Mouse (Mus musculus) CH12.LX (cell line): ENCODE data around the gene Fryl.

Experiments used
- CTCF ChIP-seq, 2 experiments: IDR thresholded peaks in 1 of 2; conservative IDR thresholded peaks in 1 of 2; 2 replicates each; pipeline ENCODE4 v1.5.1; 2011 to 2012; ENCODE audit warnings: low read depth in 2 of 2, low read length in 2 of 2, improper control_type of control experiment in 1 of 2, inconsistent platforms in 1 of 2, mild to moderate bottlenecking in 1 of 2, moderate library complexity in 1 of 2
- E2F4 ChIP-seq: IDR thresholded peaks from 2 replicates; pipeline ENCODE4 v1.6.1; 2011; ENCODE audit warnings: low read depth, low read length, improper control_type of control experiment; ENCODE audit not compliant: insufficient replicate concordance
- GABPA ChIP-seq: IDR thresholded peaks from 2 replicates; pipeline ENCODE4 v1.6.1; 2012; ENCODE audit warnings: low read depth, low read length, improper control_type of control experiment, inconsistent platforms; ENCODE audit not compliant: insufficient replicate concordance
- HCFC1 ChIP-seq: IDR thresholded peaks from 2 replicates; pipeline ENCODE4 v1.6.1; 2012; ENCODE audit warnings: low read depth, mild to moderate bottlenecking, inconsistent platforms, low read length, improper control_type of control experiment
- MAX ChIP-seq: IDR thresholded peaks from 2 replicates; pipeline ENCODE4 v1.6.1; 2011; ENCODE audit warnings: low read length, improper control_type of control experiment
- NELFE ChIP-seq: IDR thresholded peaks from 2 replicates; pipeline ENCODE4 v1.6.1; 2011; ENCODE audit warnings: low read depth, low read length, improper control_type of control experiment
- POLR2A ChIP-seq: IDR thresholded peaks from 2 replicates; pipeline ENCODE4 v1.6.1; 2011; ENCODE audit warnings: low read depth, mild to moderate bottlenecking, improper control_type of control experiment, low read length
- USF1 ChIP-seq: IDR thresholded peaks from 2 replicates; pipeline ENCODE4 v1.6.1; 2014; ENCODE audit warnings: low read depth, mild to moderate bottlenecking, inconsistent platforms, low read length, improper control_type of control experiment
- ZC3H11A ChIP-seq: IDR thresholded peaks from 2 replicates; pipeline ENCODE4 v1.6.1; 2012; ENCODE audit warnings: low read depth, mild to moderate bottlenecking, inconsistent platforms, low read length, improper control_type of control experiment

GRCm38 (mm10) chr5:73194083-73194570 is 62.3 kb downstream of the Fryl start:
- TF ChIP-seq POLR2A (no peak), ZC3H11A (no peak), CTCF (conservative IDR thresholded peaks at IDR 0.05 in 1 of 2, IDR thresholded peaks at IDR 0.05 in 1 of 2; ENCODE audit: low read depth in 2 of 2, low read length in 2 of 2) (peak in 1 of 2 experiments; percentile 63; a peak in 2 of 4 replicates), MAX (no peak; the same call in 1 of the 2 replicates), NELFE (no peak), GABPA (no peak), USF1 (no peak), E2F4 (no peak), HCFC1 (no peak)
